Comparison of ENCODE assay signal across 18 mouse cellular contexts in the genomic region with DNA sequence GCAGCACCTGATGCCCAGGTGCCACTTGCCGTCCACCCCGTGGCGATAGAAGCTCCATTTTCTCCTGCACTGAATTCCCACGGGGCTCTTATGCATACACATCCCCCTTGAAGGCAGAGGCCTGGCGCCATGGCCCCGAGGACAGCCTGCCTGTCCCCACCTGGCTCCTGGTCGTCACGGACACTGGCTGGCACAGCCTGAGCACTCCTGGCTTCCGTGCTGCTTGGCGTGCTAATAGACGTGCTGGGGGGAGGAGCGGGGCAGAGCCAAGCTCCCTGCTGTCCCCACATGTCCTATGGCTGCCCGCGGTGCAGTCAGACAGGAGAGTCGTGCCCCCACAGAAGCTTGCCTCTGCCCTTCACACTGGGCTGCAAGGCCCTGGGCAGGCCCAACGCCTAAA. TPM values are rescaled to one million over a fixed set of nuclear protein-coding genes. Genes with fewer than 3 reads are reported as not detected.
A peak's percentile ranks its signal among the peaks of the same experiment; 100 is the strongest.
DNase-seq lines count a peak whose midpoint lies in the region; ATAC-seq and TF ChIP-seq lines count a peak whose summit lies in the region.
"Had no signal": no experiment of that assay in that cellular context is flagged by ENCODE, and none has a peak within 500 bp of the region (broad histone marks: within the 10 kb centered on the region; RNA-seq: fewer than 3 reads in every experiment).

No protein-coding gene starts in this region.

- H3K27me3 ChIP-seq in liver, embryonic 12.5 days (replicated peaks), result no peaks in the 10 kb centered on the region; the same call in 1 of the 2 replicates
- H3K27me3 ChIP-seq in liver, postnatal 0 days (ENCODE audit: insufficient read depth, low read length), result no peaks in the 10 kb centered on the region
- H3K27me3 ChIP-seq: kidney, embryonic 15.5 days; midbrain, embryonic 13.5 days had no signal

- no peak for TF ChIP-seq CTCF in liver, postnatal 0 days (IDR thresholded peaks at IDR 0.05; ENCODE audit: low read depth)
- TF ChIP-seq CTCF in left cerebral cortex, adult 2 months (IDR thresholded peaks at IDR 0.05), result no peak

- intact Hi-C loops in left cerebral cortex, adult 2 months (cut with DNase I), result no loop called here

- H3K4me1 ChIP-seq in liver, embryonic 12.5 days, result peaks cover 45% of the 10 kb centered on the region
- H3K4me1 ChIP-seq in liver, postnatal 0 days (ENCODE audit: insufficient read depth), result peaks cover 7% of the 10 kb centered on the region
- H3K4me1 ChIP-seq: kidney, embryonic 15.5 days; midbrain, embryonic 13.5 days had no signal

- no peak for DNase-seq in liver, postnatal 0 days
- DNase-seq in brain, adult 2 months (ENCODE audit: low read depth, low spot score), result peak; percentile 83
- DNase-seq in cerebellum, adult 8-10 months, result peak; percentile 77
- DNase-seq in gastrocnemius, postnatal 10 days, result peak; percentile 51
- DNase-seq in kidney, adult 8-10 months, result no peak
- no peak for DNase-seq in left cerebral cortex, adult 2 months (ENCODE audit: extremely low spot score in 1 of 2, low spot score in 2 of 2)
- DNase-seq: adrenal gland, adult 2 months; right cerebral cortex, postnatal 25 days had no signal

- no peak overlapping the region for H3K4me3 ChIP-seq in liver, embryonic 12.5 days
- H3K4me3 ChIP-seq in liver, postnatal 0 days (ENCODE audit: low read depth, low read length), result no peak overlapping the region
- H3K4me3 ChIP-seq in left cerebral cortex, adult 2 months, result no peak overlapping the region
- H3K4me3 ChIP-seq: forebrain, embryonic 10.5 days; heart, embryonic 10.5 days; kidney, embryonic 15.5 days; midbrain, embryonic 13.5 days had no signal

- peak overlapping the region; percentile 82; the same call in 1 of the 2 replicates for H3K27ac ChIP-seq in liver, embryonic 12.5 days
- no peak overlapping the region for H3K27ac ChIP-seq in liver, postnatal 0 days (ENCODE audit: low read depth)
- no peak overlapping the region for H3K27ac ChIP-seq in left cerebral cortex, adult 2 months
- H3K27ac ChIP-seq: forebrain, embryonic 10.5 days; heart, embryonic 10.5 days; kidney, embryonic 15.5 days; liver, embryonic 14.5 days; macrophage; midbrain, embryonic 13.5 days had no signal

- no peak for ATAC-seq in liver, embryonic 12.5 days
- ATAC-seq in liver, postnatal 0 days, result no peak
- ATAC-seq: inflammation-experienced regulatory T-cells, adult 6 months; midbrain, embryonic 13.5 days had no signal

- H3K4me2 ChIP-seq in liver, embryonic 12.5 days, result no peak overlapping the region
- H3K4me2 ChIP-seq in liver, postnatal 0 days (ENCODE audit: low read depth, low read length), result no peak overlapping the region
- H3K4me2 ChIP-seq: kidney, embryonic 15.5 days; midbrain, embryonic 13.5 days had no signal

- H3K36me3 ChIP-seq in liver, embryonic 12.5 days, result peaks cover 85% of the 10 kb centered on the region
- H3K36me3 ChIP-seq in liver, postnatal 0 days (replicated peaks; ENCODE audit: insufficient read depth, low read length), result peaks cover 73% of the 10 kb centered on the region

- no peak overlapping the region for H3K9ac ChIP-seq in liver, embryonic 12.5 days
- no peak overlapping the region for H3K9ac ChIP-seq in liver, postnatal 0 days (replicated peaks)
- H3K9ac ChIP-seq: kidney, embryonic 15.5 days; liver, embryonic 14.5 days; midbrain, embryonic 13.5 days had no signal

- no peaks in the 10 kb centered on the region for H3K9me3 ChIP-seq in liver, embryonic 12.5 days (replicated peaks)
- H3K9me3 ChIP-seq in liver, postnatal 0 days (ENCODE audit: low read length), result no peaks in the 10 kb centered on the region
- H3K9me3 ChIP-seq: forebrain, embryonic 10.5 days; heart, embryonic 10.5 days; kidney, embryonic 15.5 days; midbrain, embryonic 13.5 days had no signal

- no peak for TF ChIP-seq EP300 in liver, postnatal 0 days (IDR thresholded peaks at IDR 0.05; ENCODE audit: low read depth)

- 89% methylated on average over 16 of the region's 16 CpGs for WGBS in liver, embryonic 12.5 days (ENCODE audit: insufficient replicate concordance)
- WGBS in liver, postnatal 0 days (ENCODE audit: insufficient replicate concordance), result 94% methylated on average over 16 of the region's 16 CpGs

RNA-seq across cellular contexts. Expression of gene Tmprss9, which starts 7.2 kb away (rescaled TPM):
- polyA plus RNA-seq in liver, embryonic 12.5 days (2016; fragmentation: Nextera tagmentation; extraction: Ambion mirVana), result 0.04 and 0.05 TPM in 2 replicates
- 0.12 TPM in 2 replicates for polyA plus RNA-seq in liver, postnatal 0 days (2015; fragmentation: Nextera tagmentation; extraction: Ambion mirVana)
- total RNA-seq in gastrocnemius, postnatal 10 days (2021), result under 1 TPM in 1 of 2 experiments, not detected in 1; 0.07 TPM
- total RNA-seq in left cerebral cortex, adult 2 months (2021), result under 1 TPM; 0.18 to 0.19 TPM
- total RNA-seq: adrenal gland, adult 2 months; ES-E14; heart, postnatal 14 days had no signal
- polyA plus RNA-seq: forebrain, embryonic 10.5 days; heart, embryonic 10.5 days; inflammation-experienced regulatory T-cells, adult 6 months; kidney, embryonic 15.5 days; macrophage had no signal

RNA-seq across cellular contexts. Expression of gene Sppl2b, which starts 9.4 kb away (rescaled TPM):
- 66.1 and 70.5 TPM in 2 replicates for polyA plus RNA-seq in liver, embryonic 12.5 days (2016; fragmentation: Nextera tagmentation; extraction: Ambion mirVana)
- polyA plus RNA-seq in liver, postnatal 0 days (2015; fragmentation: Nextera tagmentation; extraction: Ambion mirVana), result 27.6 and 27.7 TPM in 2 replicates
- total RNA-seq in gastrocnemius, postnatal 10 days (2021), result 10 to 100 TPM; 30.5 to 33.0 TPM
- 10 to 100 TPM; 55.6 to 62.5 TPM for total RNA-seq in left cerebral cortex, adult 2 months (2021)

RNA-seq across cellular contexts. Expression of gene Lsm7, which starts 9.4 kb away (rescaled TPM):
- 235 and 245 TPM in 2 replicates for polyA plus RNA-seq in liver, embryonic 12.5 days (2016; fragmentation: Nextera tagmentation; extraction: Ambion mirVana)
- polyA plus RNA-seq in liver, postnatal 0 days (2015; fragmentation: Nextera tagmentation; extraction: Ambion mirVana), result 104 and 108 TPM in 2 replicates
- total RNA-seq in gastrocnemius, postnatal 10 days (2021), result 10 to 100 TPM; 36.8 to 42.4 TPM
- 10 to 100 TPM; 40.0 to 43.2 TPM for total RNA-seq in left cerebral cortex, adult 2 months (2021)

RNA-seq across cellular contexts. Expression of gene Lingo3, which starts 20.6 kb away (rescaled TPM):
- polyA plus RNA-seq in liver, embryonic 12.5 days (2016; fragmentation: Nextera tagmentation; extraction: Ambion mirVana), result not detected in 2 replicates
- polyA plus RNA-seq in liver, postnatal 0 days (2015; fragmentation: Nextera tagmentation; extraction: Ambion mirVana), result not detected in 2 replicates
- total RNA-seq in gastrocnemius, postnatal 10 days (2021), result 10 to 100 TPM; 31.9 to 32.9 TPM
- 10 to 100 TPM; 38.3 to 42.8 TPM for total RNA-seq in left cerebral cortex, adult 2 months (2021)
- polyA plus RNA-seq: inflammation-experienced regulatory T-cells, adult 6 months; macrophage had no signal

RNA-seq across cellular contexts. Expression of gene Timm13, which starts 36.3 kb away (rescaled TPM):
- 271 and 301 TPM in 2 replicates for polyA plus RNA-seq in liver, embryonic 12.5 days (2016; fragmentation: Nextera tagmentation; extraction: Ambion mirVana)
- 242 and 244 TPM in 2 replicates for polyA plus RNA-seq in liver, postnatal 0 days (2015; fragmentation: Nextera tagmentation; extraction: Ambion mirVana)
- 100 to 1,000 TPM; 113 to 127 TPM for total RNA-seq in gastrocnemius, postnatal 10 days (2021)
- 100 to 1,000 TPM; 136 to 138 TPM for total RNA-seq in left cerebral cortex, adult 2 months (2021)

Comparison
In these comparisons a context has a peak if more than half of its experiments do, and no peak if none do; other contexts are left out.
1. DNase-seq: peak in brain, adult 2 months (single experiment), cerebellum, adult 8-10 months (single experiment) and gastrocnemius, postnatal 10 days (single experiment); none in liver, postnatal 0 days (single experiment), kidney, adult 8-10 months (0 of 2) and left cerebral cortex, adult 2 months (0 of 2).